Mouse (Mus musculus): ENCODE results near the gene Nup85. TPM values are rescaled to one million over a fixed set of nuclear protein-coding genes. Genes with fewer than 3 reads are reported as not detected.

Nup85 gene
- total and polyA plus RNA-seq, 3 experiments, result 362 to 370 TPM; not detected in 1

GRCm38 (mm10) chr11:115563406-115563805, 828 bp upstream of the Nup85 start (continued):
- no peak for TF ChIP-seq UBTF (IDR thresholded peaks at IDR 0.05; ENCODE audit: borderline replicate concordance, insufficient read depth, low read depth, low read length)
- TF ChIP-seq POLR2A (IDR thresholded peaks at IDR 0.05; ENCODE audit: control insufficient read depth in 1 of 2, insufficient read depth in 1 of 2, low read depth in 1 of 2, low read length in 2 of 2, poor library complexity in 1 of 2), result no peak
- no peak for TF ChIP-seq MYB (IDR thresholded peaks at IDR 0.05; ENCODE audit: low read depth, low read length)
- TF ChIP-seq MXI1 (IDR thresholded peaks at IDR 0.05; ENCODE audit: low read depth, low read length), result peak; percentile 81
- no peak for TF ChIP-seq POLR2AphosphoS2 (IDR thresholded peaks at IDR 0.05; ENCODE audit: low read length)
- TF ChIP-seq BHLHE40 (IDR thresholded peaks at IDR 0.05; ENCODE audit: borderline replicate concordance, low read depth, low read length), result no peak
- TF ChIP-seq MEF2A (IDR thresholded peaks at IDR 0.05; ENCODE audit: extremely low read depth, insufficient replicate concordance, low read depth, low read length, poor library complexity, severe bottlenecking), result no peak
- TF ChIP-seq NELFE (IDR thresholded peaks at IDR 0.05; ENCODE audit: low read depth, low read length), result no peak
- no peak for TF ChIP-seq E2F4 (IDR thresholded peaks at IDR 0.05; ENCODE audit: borderline replicate concordance, low read depth, low read length)
- peak; percentile 86 for TF ChIP-seq MYC (IDR thresholded peaks at IDR 0.05; ENCODE audit: low read depth, low read length)
- no peak for TF ChIP-seq USF1 (IDR thresholded peaks at IDR 0.05; ENCODE audit: low read depth, low read length)
- TF ChIP-seq SIN3A (IDR thresholded peaks at IDR 0.05; ENCODE audit: low read length), result 0 out of 2 replicates have a peak, but pooled peaks have one; percentile 2
- TF ChIP-seq HCFC1 (IDR thresholded peaks at IDR 0.05; ENCODE audit: low read depth, low read length), result no peak
- 0 out of 2 replicates have a peak, but pooled peaks have one; percentile 11 for TF ChIP-seq ZC3H11A (IDR thresholded peaks at IDR 0.05; ENCODE audit: low read depth, low read length)
- no peak for TF ChIP-seq JUND (IDR thresholded peaks at IDR 0.05; ENCODE audit: low read depth, low read length)

- TF ChIP-seq CHD1 (IDR thresholded peaks at IDR 0.05; ENCODE audit: low read depth, low read length), result 0 out of 2 replicates have a peak, but pooled peaks have one; percentile 50
- TF ChIP-seq MEF2A (IDR thresholded peaks at IDR 0.05; ENCODE audit: extremely low read depth, insufficient replicate concordance, low read depth, low read length, poor library complexity, severe bottlenecking), result no peak
- H3K9ac ChIP-seq (ENCODE audit: control insufficient read depth, low read depth, low read length, poor library complexity, severe bottlenecking), result peak overlapping the region; percentile 76
- peak overlapping the region; percentile 71 to 75 for H3K4me3 ChIP-seq (ENCODE audit: control insufficient read depth in 1 of 2, insufficient read depth in 1 of 2, low read depth in 2 of 2, low read length in 2 of 2)
- peaks cover 36% of the 10 kb centered on the region for H3K79me2 ChIP-seq (ENCODE audit: control insufficient read depth, insufficient read depth, low read length, poor library complexity)
- peaks cover 16 to 19% of the 10 kb centered on the region in 2 experiments for H3K36me3 ChIP-seq (ENCODE audit: control insufficient read depth in 1 of 2, insufficient read depth in 2 of 2, low read length in 2 of 2)
- H3K27ac ChIP-seq (ENCODE audit: control insufficient read depth, low read depth, low read length), result peak overlapping the region; percentile 50
- no peaks in the 10 kb centered on the region for H3K9me3 ChIP-seq (replicated peaks; ENCODE audit: insufficient read depth, low read length)
- peak; percentile 59 for DNase-seq (ENCODE audit: low read depth, low spot score)
- no peaks in the 10 kb centered on the region for H3K27me3 ChIP-seq (ENCODE audit: control insufficient read depth in 1 of 2, insufficient read depth in 2 of 2, low read length in 2 of 2)
- peaks cover 0 to 12% of the 10 kb centered on the region in 2 experiments; a peak in 2 of 4 replicates for H3K4me1 ChIP-seq (ENCODE audit: control insufficient read depth in 1 of 2, insufficient read depth in 2 of 2, low read length in 2 of 2)
Observed at GRCm38 (mm10) chr11:115564961-115565360, 727 bp downstream of the Nup85 start.

- H3K4me1 ChIP-seq (ENCODE audit: control insufficient read depth in 1 of 2, insufficient read depth in 2 of 2, low read length in 2 of 2), result no peaks in the 10 kb centered on the region
- H3K27ac ChIP-seq (ENCODE audit: control insufficient read depth, low read depth, low read length), result no peak overlapping the region
- no peaks in the 10 kb centered on the region for H3K9me3 ChIP-seq (replicated peaks; ENCODE audit: insufficient read depth, low read length)
- H3K4me3 ChIP-seq (ENCODE audit: control insufficient read depth in 1 of 2, insufficient read depth in 1 of 2, low read depth in 2 of 2, low read length in 2 of 2), result no peak overlapping the region
- no peak for TF ChIP-seq ZC3H11A (IDR thresholded peaks at IDR 0.05; ENCODE audit: low read depth, low read length)
- TF ChIP-seq TCF12 (IDR thresholded peaks at IDR 0.05; ENCODE audit: low read depth, low read length), result no peak
- no peak for TF ChIP-seq ETS1 (IDR thresholded peaks at IDR 0.05; ENCODE audit: low read depth, low read length)
- no peak for TF ChIP-seq HCFC1 (IDR thresholded peaks at IDR 0.05; ENCODE audit: low read depth, low read length)
- TF ChIP-seq ZKSCAN1 (IDR thresholded peaks at IDR 0.05; ENCODE audit: low read depth, low read length), result no peak
- no peak; the same call in 1 of the 2 replicates for TF ChIP-seq POLR2AphosphoS2 (IDR thresholded peaks at IDR 0.05; ENCODE audit: low read length)
- no peak for TF ChIP-seq POLR2AphosphoS5 (IDR thresholded peaks at IDR 0.05; ENCODE audit: borderline replicate concordance, low read depth, low read length)
- no peak for TF ChIP-seq MAFK (IDR thresholded peaks at IDR 0.05; ENCODE audit: borderline replicate concordance, low read depth, low read length)
- TF ChIP-seq MYC (IDR thresholded peaks at IDR 0.05; ENCODE audit: low read depth, low read length), result no peak
- no peak for TF ChIP-seq RAD21 (IDR thresholded peaks at IDR 0.05; ENCODE audit: low read depth, low read length)
- no peak for TF ChIP-seq ZNF384 (IDR thresholded peaks at IDR 0.05; ENCODE audit: low read depth, low read length)
- TF ChIP-seq POLR2A (IDR thresholded peaks at IDR 0.05; ENCODE audit: control insufficient read depth in 1 of 2, insufficient read depth in 1 of 2, low read depth in 1 of 2, low read length in 2 of 2, poor library complexity in 1 of 2), result no peak
- TF ChIP-seq MAZ (IDR thresholded peaks at IDR 0.05; ENCODE audit: low read depth, low read length), result no peak
- TF ChIP-seq SMC3 (IDR thresholded peaks at IDR 0.05; ENCODE audit: low read depth, low read length), result no peak
- H3K36me3 ChIP-seq (ENCODE audit: control insufficient read depth in 1 of 2, insufficient read depth in 2 of 2, low read length in 2 of 2), result peaks cover 0 to 15% of the 10 kb centered on the region in 2 experiments; a peak in 2 of 4 replicates
- H3K27me3 ChIP-seq (ENCODE audit: control insufficient read depth in 1 of 2, insufficient read depth in 2 of 2, low read length in 2 of 2), result no peaks in the 10 kb centered on the region
- peaks cover 2% of the 10 kb centered on the region; the same call in 1 of the 2 replicates for H3K79me2 ChIP-seq (ENCODE audit: control insufficient read depth, insufficient read depth, low read length, poor library complexity)
- H3K9ac ChIP-seq (ENCODE audit: control insufficient read depth, low read depth, low read length, poor library complexity, severe bottlenecking), result no peak overlapping the region
- no peak for DNase-seq (ENCODE audit: low read depth, low spot score)
Observed at GRCm38 (mm10) chr11:115579080-115579479, 14.8 kb downstream of the Nup85 start.
